Mouse (Mus musculus) left cerebral cortex, adult 2 months (tissue): ENCODE measurements around the gene Gabbr2. TPM values are rescaled to one million over a fixed set of nuclear protein-coding genes. Genes with fewer than 3 reads are reported as not detected.

Source experiments
- DNase-seq, 2 experiments: peaks; one replicate each; pipeline ENCODE4 v3.0.0; 2021 to 2022; ENCODE audit warnings: low spot score in 2 of 2, mixed read lengths in 1 of 2; ENCODE audit errors: extremely low spot score in 1 of 2
- H3K27ac ChIP-seq: fragments of 200-600 bp; 2 replicates; pipeline ENCODE4 v1.8.1; 2022
- H3K4me3 ChIP-seq: fragments of 200-600 bp; 2 replicates; pipeline ENCODE4 v1.8.1; 2022
- CTCF ChIP-seq: fragments of 200-600 bp; IDR thresholded peaks from 2 replicates; pipeline ENCODE4 v1.8.1; 2022; ENCODE audit warnings: antibody characterized with exemption, mild to moderate bottlenecking, moderate library complexity
- intact Hi-C: fragments of 180-260 bp; cut with DNase I; formaldehyde crosslinking; loops from one replicate; pipeline ENCODE4 v1.15.1; 2025
- total RNA-seq, 2 experiments: library from RNA; stranded (reverse); gene quantifications; 2 replicates each; pipeline ENCODE4 v1.2.3; 2021

Gabbr2 gene
- total RNA-seq, 2 experiments from 2014 or later = 258 to 266 TPM

DNA sequence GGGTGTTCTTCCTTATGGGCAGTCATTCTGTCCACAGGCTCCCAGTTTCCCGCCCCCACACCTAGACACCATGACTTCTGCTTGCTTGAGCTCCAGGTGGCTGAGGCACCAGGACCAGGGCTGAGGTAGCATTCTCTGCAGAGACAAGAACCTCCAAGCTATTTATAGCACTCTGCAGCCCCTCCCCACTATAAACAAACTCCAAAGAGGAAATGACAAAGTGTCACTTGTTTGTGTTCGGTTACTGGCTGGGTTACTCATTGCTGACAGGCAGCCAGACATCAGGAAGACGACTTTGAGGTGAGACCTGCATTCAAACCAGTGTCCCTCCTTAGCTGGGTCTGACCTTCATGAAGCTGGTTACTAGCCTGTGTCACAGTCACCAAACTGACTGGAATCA, 23.5 kb upstream of the Gabbr2 start:
- H3K4me3 ChIP-seq = no peak overlapping the region
- intact Hi-C loops = no loop called here
- H3K27ac ChIP-seq = no peak overlapping the region
- TF ChIP-seq CTCF = no peak
- no peak for DNase-seq

DNA sequence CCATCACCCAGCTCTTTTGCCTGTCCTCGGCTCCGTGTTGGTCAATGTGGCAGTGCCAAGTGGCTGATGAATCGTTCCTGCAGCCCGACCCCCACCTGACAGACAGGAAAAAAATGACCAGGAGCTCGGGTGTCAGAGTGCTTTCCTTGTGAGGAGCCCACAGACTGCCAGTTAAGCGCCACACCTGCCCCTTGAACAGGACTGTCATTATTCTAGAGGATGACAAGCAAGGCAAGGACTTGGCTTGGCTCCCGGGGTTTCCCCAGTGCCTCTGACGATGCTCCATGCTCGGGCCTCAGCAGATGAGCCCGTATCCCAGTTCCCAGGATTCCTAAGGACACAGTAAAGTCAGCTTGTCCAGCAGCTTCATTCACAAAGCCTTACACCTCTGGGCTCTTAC, 20.8 kb upstream of the Gabbr2 start:
- no peak for DNase-seq
- no peak for TF ChIP-seq CTCF
- Histone ChIP-seq H3K4me3 (no peak overlapping the region), H3K27ac (peak overlapping the region; percentile 38)
- intact Hi-C loops = no loop called here

DNA sequence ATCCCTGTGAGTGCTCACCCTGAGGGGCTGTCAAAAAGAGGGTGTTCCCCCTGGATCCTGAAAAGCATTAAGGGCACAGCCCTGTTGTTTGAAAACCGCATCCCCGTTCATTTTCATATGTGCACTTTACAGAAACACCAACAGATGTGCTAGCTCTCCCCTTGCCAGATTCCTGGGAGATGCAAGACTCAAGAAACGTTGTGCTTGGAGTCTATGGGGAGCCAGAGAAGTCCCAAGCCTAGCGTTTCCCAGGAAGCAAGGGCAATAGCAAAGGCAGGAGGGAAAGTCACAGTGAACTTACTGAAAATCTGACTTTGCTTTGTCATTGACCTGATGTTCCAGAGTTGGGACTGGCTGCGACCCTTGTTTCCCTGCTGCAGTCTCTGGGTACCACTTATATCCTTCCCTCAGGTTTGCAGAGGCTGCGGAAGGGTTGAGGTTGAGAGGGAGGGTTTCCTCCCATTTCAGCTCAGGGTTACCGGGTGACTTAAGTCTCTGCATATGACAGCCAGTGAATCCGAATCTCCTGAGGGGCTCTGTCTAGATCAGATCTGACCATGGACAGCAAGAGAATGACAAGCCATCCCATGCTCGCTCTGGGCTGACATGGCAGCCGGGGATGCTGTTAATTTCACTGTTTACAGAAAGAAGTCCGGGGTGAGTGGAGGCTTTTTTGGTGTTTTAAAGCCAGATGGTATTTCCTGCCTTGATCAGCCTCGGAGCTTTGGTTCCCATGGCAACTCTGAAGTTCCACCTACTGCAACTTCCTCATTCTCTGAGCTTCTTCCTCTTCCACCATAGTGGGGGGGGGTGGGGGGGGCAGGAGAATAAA, 18.9 kb upstream of the Gabbr2 start:
- intact Hi-C loops = no loop called here
- Histone ChIP-seq H3K4me3 (peak overlapping the region; percentile 11), H3K27ac (peak overlapping the region; percentile 88)
- no peak for TF ChIP-seq CTCF
- peak; percentile 41 to 44 for DNase-seq

DNA sequence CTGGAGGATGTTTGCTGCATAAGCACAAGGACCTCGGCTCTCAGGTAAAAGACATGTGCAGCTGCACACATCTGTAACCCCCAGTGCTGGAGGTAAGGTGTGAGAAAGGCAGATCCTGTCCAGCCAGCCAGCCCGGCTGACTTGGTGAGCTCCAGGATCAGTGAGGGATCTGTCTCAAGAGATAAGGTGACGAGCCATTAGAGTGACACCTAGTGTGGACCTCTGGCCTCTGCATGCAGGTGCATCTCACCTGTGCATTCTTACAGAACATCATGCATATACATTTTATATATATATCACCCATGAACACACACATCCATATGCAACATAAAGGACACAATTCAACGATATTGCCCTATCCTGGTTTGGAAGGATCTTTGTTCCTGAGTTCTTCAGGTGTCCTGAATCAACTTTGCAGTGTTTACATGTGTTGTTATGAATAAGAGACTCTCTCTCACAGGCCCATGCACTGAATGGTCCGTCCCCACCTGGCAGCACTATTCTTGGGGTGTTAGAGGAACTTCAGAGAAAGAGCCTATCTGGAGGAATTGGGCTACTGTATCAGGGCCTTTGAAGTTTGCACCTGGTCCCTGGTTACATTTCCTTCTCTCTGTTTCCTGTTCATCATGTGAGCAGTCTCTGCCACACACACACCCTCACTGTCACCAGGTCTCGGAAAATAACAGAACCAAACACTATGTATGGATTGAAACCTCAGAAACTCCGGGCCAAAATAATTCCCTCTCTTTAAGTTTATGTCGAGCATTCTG, 9.1 kb upstream of the Gabbr2 start:
- DNase-seq = no peak
- intact Hi-C loops = no loop called here
- Histone ChIP-seq H3K4me3 (no peak overlapping the region), H3K27ac (no peak overlapping the region)
- TF ChIP-seq CTCF = no peak; the same call in 1 of the 2 replicates

DNA sequence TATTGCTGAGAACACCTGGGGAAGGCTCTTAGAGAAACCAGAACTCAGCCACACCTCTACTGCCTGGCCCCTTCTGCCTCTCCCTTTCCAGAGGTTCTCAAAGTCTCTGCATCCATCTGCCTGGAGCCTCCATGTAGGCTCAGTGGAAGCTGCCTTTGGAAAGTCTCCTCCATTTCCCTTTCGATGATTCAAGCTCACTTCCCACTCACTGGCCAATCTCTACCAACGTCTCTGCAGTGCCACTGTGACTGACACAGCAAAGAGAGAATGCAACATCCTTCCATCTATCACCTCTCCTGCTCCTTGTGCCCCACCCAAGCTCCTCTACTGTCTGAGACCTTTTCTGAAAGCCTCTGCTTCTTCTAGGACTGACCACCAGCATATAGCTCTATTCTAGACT, 6.3 kb upstream of the Gabbr2 start:
- DNase-seq = no peak
- intact Hi-C loops = no loop called here
- Histone ChIP-seq H3K4me3 (no peak overlapping the region), H3K27ac (peak overlapping the region; percentile 10; the same call in 1 of the 2 replicates)
- TF ChIP-seq CTCF = no peak

DNA sequence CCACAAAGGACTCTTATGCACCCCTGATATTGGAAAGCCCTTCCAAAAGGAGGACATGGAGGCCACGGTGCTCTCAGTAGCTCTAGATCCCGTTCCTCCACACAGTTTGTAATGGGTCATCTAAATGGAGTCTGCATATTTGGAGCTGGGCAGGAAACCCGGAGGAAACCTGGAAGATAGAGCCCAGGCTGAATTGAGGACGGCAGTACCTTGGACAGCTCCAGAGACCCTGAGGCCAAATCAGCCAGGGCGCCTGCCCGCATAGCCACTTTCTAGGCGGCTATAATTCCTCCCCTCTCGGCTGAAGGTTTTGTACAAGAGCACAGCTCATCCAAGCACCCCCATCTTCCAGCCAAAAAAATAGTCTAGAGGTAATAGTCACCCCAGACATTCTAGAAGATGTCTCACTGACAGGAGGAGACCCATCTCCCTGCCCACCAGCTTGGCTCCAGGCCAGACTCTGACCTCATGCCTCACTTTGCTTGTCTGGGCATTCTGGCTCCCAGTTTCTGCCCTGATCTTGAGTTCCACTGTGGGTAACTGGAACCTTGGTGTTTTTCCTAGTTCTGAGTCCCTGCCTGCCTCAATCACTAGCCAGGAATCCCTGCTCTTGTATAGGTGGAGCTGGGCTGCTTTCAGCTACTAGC, 1.3 kb upstream of the Gabbr2 start:
- Histone ChIP-seq H3K27ac (no peak overlapping the region; the same call in 1 of the 2 replicates), H3K4me3 (no peak overlapping the region)
- no peak for TF ChIP-seq CTCF
- no peak for DNase-seq
- intact Hi-C loops = loop anchor here (5.0 kb wide), 1 partner anchor 136 kb away; no protein-coding TSS in a partner anchor

DNA sequence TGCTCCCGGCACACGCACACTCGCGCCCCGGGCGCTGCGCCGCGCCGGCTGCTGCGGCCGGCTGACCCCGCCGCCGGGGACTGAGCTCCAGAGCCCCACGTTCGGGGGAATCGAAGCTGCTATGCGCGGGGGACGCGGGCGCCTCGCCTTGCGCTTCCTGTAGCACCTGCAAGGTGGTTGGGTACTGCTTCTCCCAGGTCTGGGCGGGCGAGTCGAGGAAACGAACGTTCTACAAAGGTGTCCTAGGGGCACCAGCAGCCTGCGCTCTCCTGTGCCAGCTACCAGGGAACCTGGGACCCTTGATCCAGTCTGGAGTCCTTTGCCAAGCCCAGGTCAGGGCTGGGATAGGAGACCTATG, 265 bp upstream of the Gabbr2 start:
- Histone ChIP-seq H3K27ac (peak overlapping the region; percentile 94), H3K4me3 (peak overlapping the region; percentile 63)
- no peak for TF ChIP-seq CTCF
- intact Hi-C loops = loop anchor here (5.0 kb wide), 1 partner anchor 135 kb away; no protein-coding TSS in a partner anchor
- no peak for DNase-seq

DNA sequence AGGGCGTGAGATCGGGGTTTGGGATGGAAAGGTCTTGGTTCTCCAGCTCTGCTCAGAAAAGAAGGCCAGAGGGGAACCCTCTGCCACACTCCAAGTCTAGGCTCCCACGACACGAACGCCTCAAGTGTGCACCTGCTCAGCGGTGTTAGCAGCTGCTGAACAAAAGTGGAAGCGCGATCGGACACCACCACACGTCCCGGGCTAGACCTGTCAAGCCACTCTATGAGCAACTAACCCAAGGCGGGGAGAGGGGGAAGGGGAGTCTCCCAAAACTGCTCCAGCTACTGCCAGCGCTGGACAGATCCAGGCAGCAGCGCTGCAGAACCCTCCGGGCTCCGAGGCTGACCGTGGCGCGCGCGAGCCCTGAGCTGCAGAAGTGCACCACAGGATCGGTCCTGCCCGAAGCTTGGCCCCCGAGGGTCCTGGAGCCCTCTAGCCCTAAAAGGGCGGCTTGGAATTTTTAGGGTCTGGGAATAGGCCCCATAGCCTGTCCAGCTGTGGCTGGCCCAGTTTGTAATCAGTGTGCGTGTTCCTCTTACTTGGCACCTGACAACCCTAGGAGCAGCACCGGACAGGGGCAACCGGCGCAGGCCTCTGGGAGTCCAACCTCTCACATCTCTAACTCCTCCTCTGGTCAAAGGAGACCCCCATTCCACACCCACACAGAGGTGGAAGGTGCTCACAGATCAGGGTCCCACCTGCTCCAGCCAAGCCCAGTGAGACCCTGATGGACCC, 1.2 kb downstream of the Gabbr2 start:
- H3K4me3 ChIP-seq = peak overlapping the region; percentile 80
- H3K27ac ChIP-seq = peak overlapping the region; percentile 92
- no peak for TF ChIP-seq CTCF
- intact Hi-C loops = loop anchor here (1.0 to 5.0 kb wide), 2 partner anchors 133 to 301 kb away; no protein-coding TSS in a partner anchor
- DNase-seq = peak; percentile 42 to 60

DNA sequence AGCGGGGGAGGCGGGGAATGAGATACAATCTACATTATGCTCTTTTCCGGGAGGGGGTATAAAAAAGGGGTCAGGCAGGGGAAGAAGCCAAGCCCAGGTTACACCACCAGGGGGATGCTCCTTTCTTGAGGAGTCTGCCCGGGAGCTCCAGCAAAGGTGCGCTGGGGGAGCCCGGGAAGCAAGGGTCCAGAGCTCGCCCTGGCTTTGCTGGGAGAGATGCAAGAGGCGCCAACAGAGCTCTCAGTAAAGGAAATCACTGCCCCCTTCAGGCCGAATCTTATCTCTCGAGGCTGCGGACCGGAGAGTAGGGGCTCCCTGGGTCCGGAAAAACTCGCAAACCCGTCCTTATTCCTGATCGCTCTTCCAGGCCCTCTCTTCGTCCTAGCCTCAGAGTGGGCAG, 1.8 kb downstream of the Gabbr2 start:
- intact Hi-C loops = loop anchor here (1.0 to 5.0 kb wide), 2 partner anchors 133 to 301 kb away; no protein-coding TSS in a partner anchor
- Histone ChIP-seq H3K27ac (peak overlapping the region; percentile 92), H3K4me3 (peak overlapping the region; percentile 80)
- peak; percentile 75 to 76 for DNase-seq
- TF ChIP-seq CTCF = peak; percentile 69

DNA sequence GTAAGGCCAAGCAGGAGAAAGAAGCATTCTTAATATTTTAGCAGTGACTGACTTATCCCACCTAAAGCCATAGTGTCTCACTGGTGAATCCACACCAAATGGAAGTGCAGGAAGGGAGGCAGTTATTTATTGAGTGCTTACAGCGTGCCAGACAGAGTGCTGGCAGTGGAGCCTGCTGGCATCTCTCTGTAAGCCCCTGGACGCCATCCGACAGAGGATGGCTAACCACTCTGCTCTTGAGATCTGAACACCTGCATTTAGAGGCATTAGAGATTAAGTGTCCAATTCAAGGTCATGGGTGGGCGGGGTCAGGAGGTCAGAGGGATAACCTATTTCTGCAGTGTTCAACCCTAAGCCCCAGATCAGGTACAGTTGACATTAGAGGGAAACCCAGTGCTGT, 2.8 kb downstream of the Gabbr2 start:
- peak overlapping the region; percentile 80 for H3K4me3 ChIP-seq
- intact Hi-C loops = no loop called here
- DNase-seq = no peak
- peak overlapping the region; percentile 92 for H3K27ac ChIP-seq
- TF ChIP-seq CTCF = no peak

DNA sequence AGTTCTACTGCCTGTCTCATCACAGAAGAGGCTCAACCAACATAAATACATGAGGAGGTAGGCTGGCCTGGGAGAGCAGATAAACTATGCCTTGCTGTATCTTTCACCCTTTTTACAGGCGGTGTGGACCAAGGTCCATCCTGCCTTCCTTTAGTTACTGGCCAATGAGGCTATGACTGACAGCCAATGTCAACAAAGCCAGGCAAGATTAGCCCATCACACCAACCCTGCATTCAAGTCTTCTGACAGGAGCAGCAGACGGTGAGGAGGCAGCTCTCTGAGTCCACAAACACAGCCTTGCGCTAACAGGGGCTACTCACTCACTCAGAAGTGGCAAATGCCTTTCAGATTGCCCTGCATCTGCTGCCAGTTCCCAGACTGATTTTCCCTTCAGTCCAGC, 3.4 kb downstream of the Gabbr2 start:
- intact Hi-C loops = no loop called here
- no peak for TF ChIP-seq CTCF
- Histone ChIP-seq H3K4me3 (peak overlapping the region; percentile 16; the same call in 1 of the 2 replicates), H3K27ac (no peak overlapping the region)
- no peak for DNase-seq
